ENCODE assay signal across 10 mouse cellular contexts in the genomic region with DNA sequence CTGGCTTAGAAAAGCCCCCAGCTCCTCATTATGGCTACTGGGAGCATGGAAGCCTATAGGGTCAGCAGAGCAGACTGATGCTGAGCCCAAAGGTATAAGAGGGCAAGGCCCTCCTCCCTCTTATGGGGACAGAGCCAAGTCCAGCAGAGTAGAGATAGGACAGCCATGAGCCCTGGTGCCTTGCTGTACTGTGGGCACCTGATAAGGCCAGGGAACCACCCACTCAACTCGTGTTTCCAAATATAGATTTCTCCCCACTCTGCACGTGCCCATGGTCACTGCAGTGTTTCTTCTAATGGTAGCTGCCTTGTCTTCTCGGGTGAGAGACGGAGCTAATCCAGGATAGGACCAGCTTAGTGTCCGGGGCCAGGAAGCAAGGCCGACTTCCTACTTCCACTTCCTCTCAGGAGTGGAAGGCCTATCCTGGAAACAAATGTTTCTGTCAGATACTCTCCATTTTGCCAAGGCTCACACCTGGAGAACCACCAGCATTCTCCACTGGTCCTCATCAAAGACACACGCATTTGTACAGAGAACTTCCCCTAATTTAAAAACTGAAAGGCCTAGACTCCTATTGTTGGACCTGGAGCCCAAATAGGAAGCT. TPM values are rescaled to one million over a fixed set of nuclear protein-coding genes. Genes with fewer than 3 reads are reported as not detected.
DNase-seq lines count a peak whose midpoint lies in the region; ATAC-seq and TF ChIP-seq lines count a peak whose summit lies in the region.
"Had no signal": no experiment of that assay in that cellular context is flagged by ENCODE, and none has a peak within 500 bp of the region (broad histone marks: within the 10 kb centered on the region; RNA-seq: fewer than 3 reads in every experiment).

No protein-coding gene starts in this region.

- ATAC-seq in midbrain, embryonic 15.5 days (replicated peaks): no peak
- ATAC-seq in liver, embryonic 14.5 days (ENCODE audit: insufficient read depth): peak; percentile 84
- ATAC-seq in stomach, embryonic 15.5 days (ENCODE audit: insufficient read depth, low FRiP score, low read depth): peak; percentile 90

- H3K9me3 ChIP-seq in midbrain, embryonic 10.5 days (replicated peaks): peaks cover 8% of the 10 kb centered on the region; the same call in 1 of the 2 replicates
- no peaks in the 10 kb centered on the region for H3K9me3 ChIP-seq in midbrain, embryonic 15.5 days
- H3K9me3 ChIP-seq in heart, embryonic 10.5 days: no peaks in the 10 kb centered on the region
- H3K9me3 ChIP-seq in liver, embryonic 14.5 days (ENCODE audit: control insufficient read depth, low read length): no peaks in the 10 kb centered on the region
- H3K9me3 ChIP-seq in stomach, embryonic 15.5 days: no peaks in the 10 kb centered on the region

- H3K27ac ChIP-seq in midbrain, embryonic 10.5 days (replicated peaks): 0 out of 2 replicates have a peak overlapping the region, but pooled peaks have one; percentile 13
- no peak overlapping the region for H3K27ac ChIP-seq in midbrain, embryonic 15.5 days
- H3K27ac ChIP-seq in heart, embryonic 10.5 days: peak overlapping the region; percentile 86
- peak overlapping the region; percentile 98 for H3K27ac ChIP-seq in liver, embryonic 14.5 days
- H3K27ac ChIP-seq in stomach, embryonic 15.5 days: no peak overlapping the region

- H3K4me3 ChIP-seq in midbrain, embryonic 10.5 days: no peak overlapping the region
- no peak overlapping the region for H3K4me3 ChIP-seq in midbrain, embryonic 15.5 days
- no peak overlapping the region for H3K4me3 ChIP-seq in heart, embryonic 10.5 days
- H3K4me3 ChIP-seq in liver, embryonic 14.5 days (ENCODE audit: insufficient read depth in 1 of 2, low read depth in 2 of 2, low read length in 2 of 2): peak overlapping the region; percentile 36 to 40
- H3K4me3 ChIP-seq in stomach, embryonic 15.5 days (replicated peaks): no peak overlapping the region

- H3K9ac ChIP-seq in midbrain, embryonic 15.5 days: no peak overlapping the region
- H3K9ac ChIP-seq in liver, embryonic 14.5 days (replicated peaks): peak overlapping the region; percentile 68
- no peak overlapping the region for H3K9ac ChIP-seq in stomach, embryonic 15.5 days

- no peaks in the 10 kb centered on the region for H3K27me3 ChIP-seq in midbrain, embryonic 10.5 days (ENCODE audit: low read depth, poor library complexity, severe bottlenecking)
- H3K27me3 ChIP-seq in midbrain, embryonic 15.5 days (replicated peaks): no peaks in the 10 kb centered on the region
- H3K27me3 ChIP-seq in heart, embryonic 10.5 days (ENCODE audit: insufficient read depth, poor library complexity, severe bottlenecking): no peaks in the 10 kb centered on the region
- no peaks in the 10 kb centered on the region for H3K27me3 ChIP-seq in liver, embryonic 14.5 days (ENCODE audit: control insufficient read depth, insufficient read depth, low read length)
- H3K27me3 ChIP-seq in stomach, embryonic 15.5 days (replicated peaks): no peaks in the 10 kb centered on the region

- H3K4me1 ChIP-seq in midbrain, embryonic 10.5 days: peaks cover 6% of the 10 kb centered on the region; the same call in 1 of the 2 replicates
- no peaks in the 10 kb centered on the region for H3K4me1 ChIP-seq in midbrain, embryonic 15.5 days
- peaks cover 35% of the 10 kb centered on the region for H3K4me1 ChIP-seq in heart, embryonic 10.5 days
- peaks cover 55% of the 10 kb centered on the region in 2 experiments for H3K4me1 ChIP-seq in liver, embryonic 14.5 days (replicated peaks; ENCODE audit: control insufficient read depth in 2 of 2, insufficient read depth in 2 of 2, low read length in 1 of 2)
- no peaks in the 10 kb centered on the region for H3K4me1 ChIP-seq in stomach, embryonic 15.5 days

- TF ChIP-seq CTCF in liver, embryonic 14.5 days (IDR thresholded peaks at IDR 0.05; ENCODE audit: low read depth): no peak

- peak; percentile 89 for TF ChIP-seq EP300 in liver, embryonic 14.5 days (IDR thresholded peaks at IDR 0.05; ENCODE audit: low read depth)

- WGBS in midbrain, embryonic 10.5 days: 94% methylated on average over 7 of the region's 7 CpGs
- WGBS in midbrain, embryonic 15.5 days: 90% methylated on average over 7 of the region's 7 CpGs
- 44% methylated on average over 7 of the region's 7 CpGs for WGBS in heart, embryonic 10.5 days
- 19% methylated on average over 7 of the region's 7 CpGs for WGBS in liver, embryonic 14.5 days (ENCODE audit: insufficient replicate concordance)
- WGBS in stomach, embryonic 15.5 days: 75% methylated on average over 7 of the region's 7 CpGs

- no peak overlapping the region for H3K4me2 ChIP-seq in midbrain, embryonic 15.5 days
- peak overlapping the region; percentile 83 for H3K4me2 ChIP-seq in liver, embryonic 14.5 days (ENCODE audit: low read depth)
- no peak overlapping the region for H3K4me2 ChIP-seq in stomach, embryonic 15.5 days

- no peaks in the 10 kb centered on the region for H3K36me3 ChIP-seq in midbrain, embryonic 10.5 days
- no peaks in the 10 kb centered on the region for H3K36me3 ChIP-seq in midbrain, embryonic 15.5 days (replicated peaks)
- H3K36me3 ChIP-seq in heart, embryonic 10.5 days: peaks cover 14% of the 10 kb centered on the region; the same call in 1 of the 2 replicates
- no peaks in the 10 kb centered on the region for H3K36me3 ChIP-seq in liver, embryonic 14.5 days (replicated peaks; ENCODE audit: control insufficient read depth, insufficient read depth, low read depth)
- no peaks in the 10 kb centered on the region for H3K36me3 ChIP-seq in stomach, embryonic 15.5 days

- no peak for DNase-seq in midbrain, embryonic 10.5 days (ENCODE audit: low spot score)
- peak; percentile 90 for DNase-seq in heart, embryonic 10.5 days (ENCODE audit: low spot score)
- peak; percentile 81 to 84 (median 82) for DNase-seq in liver, embryonic 14.5 days (ENCODE audit: low read depth in 3 of 3, low spot score in 3 of 3)
- DNase-seq in kidney, adult 8-10 months: no peak
- DNase-seq in layer of hippocampus, adult 8-10 months (ENCODE audit: low spot score in 2 of 2): no peak
- DNase-seq in layer of hippocampus, postnatal 10 days (ENCODE audit: low spot score in 2 of 2): no peak
- DNase-seq: gastrocnemius, postnatal 10 days; kidney, adult 11 months had no signal

RNA-seq across cellular contexts. Expression of a gene that starts 53.2 kb away (rescaled TPM):
- polyA plus RNA-seq in midbrain, embryonic 10.5 days (2016; fragmentation: Nextera tagmentation; extraction: Ambion mirVana): 19.7 and 28.5 TPM in 2 replicates
- 49.6 and 53.3 TPM in 2 replicates for polyA plus RNA-seq in midbrain, embryonic 15.5 days (2015; fragmentation: Nextera tagmentation; extraction: Ambion mirVana)
- polyA plus RNA-seq in heart, embryonic 10.5 days (2016; fragmentation: Nextera tagmentation; extraction: Ambion mirVana): 27.7 and 28.7 TPM in 2 replicates
- polyA plus RNA-seq in liver, embryonic 14.5 days (2012; rRNA removed): 11.1 and 16.5 TPM in 2 replicates
- polyA plus RNA-seq in liver, embryonic 14.5 days (2014; fragmentation: Nextera tagmentation; extraction: Ambion mirVana): 27.7 and 33.1 TPM in 2 replicates
- 36.1 and 37.8 TPM in 2 replicates for polyA plus RNA-seq in stomach, embryonic 15.5 days (2015; fragmentation: Nextera tagmentation; extraction: Ambion mirVana)
- 10 to 100 TPM; 57.8 to 73.4 (median 65.8) TPM for total RNA-seq in layer of hippocampus, adult 8-10 months (2022)
- total RNA-seq in layer of hippocampus, postnatal 10 days (2021): 10 to 100 TPM; 52.0 to 57.0 TPM

Comparison
In these comparisons a context has a peak if more than half of its experiments do, and no peak if none do; other contexts are left out.
1. H3K27ac ChIP-seq: peak in midbrain, embryonic 10.5 days (single experiment), heart, embryonic 10.5 days (single experiment) and liver, embryonic 14.5 days (single experiment); none in midbrain, embryonic 15.5 days (single experiment) and stomach, embryonic 15.5 days (single experiment).
2. DNase-seq: peak in heart, embryonic 10.5 days (single experiment) and liver, embryonic 14.5 days (3 of 3); none in midbrain, embryonic 10.5 days (single experiment), kidney, adult 8-10 months (0 of 2), layer of hippocampus, adult 8-10 months (0 of 2) and layer of hippocampus, postnatal 10 days (0 of 2).
3. H3K4me3 ChIP-seq: peak in liver, embryonic 14.5 days (2 of 2); none in midbrain, embryonic 10.5 days (single experiment), midbrain, embryonic 15.5 days (single experiment), heart, embryonic 10.5 days (single experiment) and stomach, embryonic 15.5 days (single experiment).